ENCODE assay signal across 17 mouse cellular contexts in the genomic region with DNA sequence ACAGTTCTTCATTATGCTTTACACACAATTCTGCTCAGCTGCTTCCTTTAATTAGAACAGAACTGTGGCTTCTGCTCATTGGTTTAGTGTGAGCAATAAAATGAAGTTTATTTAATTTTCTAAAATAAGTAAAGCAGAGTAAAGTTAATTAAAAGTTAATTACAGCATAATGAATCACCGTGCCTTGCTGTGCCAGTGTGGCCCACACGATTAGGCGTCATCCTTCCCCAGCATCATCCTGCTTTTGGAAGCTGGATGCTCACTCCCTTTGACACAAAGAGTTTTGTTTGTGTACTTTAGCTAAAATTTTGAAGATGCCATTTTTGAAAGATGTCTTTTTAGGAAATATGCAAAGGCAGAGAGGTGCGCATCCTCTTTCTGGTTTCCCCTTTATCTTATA.
"Had no signal": no experiment of that assay in that cellular context is flagged by ENCODE, and none has a peak within 500 bp of the region (broad histone marks: within the 10 kb centered on the region; RNA-seq: fewer than 3 reads in every experiment).

No protein-coding gene starts in this region.

- H3K36me3 ChIP-seq: limb, embryonic 12.5 days; limb, embryonic 15.5 days; midbrain, embryonic 15.5 days had no signal

- H3K4me3 ChIP-seq: limb, embryonic 12.5 days; limb, embryonic 15.5 days; midbrain, embryonic 15.5 days; myocyte had no signal

- H3K9ac ChIP-seq: limb, embryonic 12.5 days; limb, embryonic 15.5 days; liver, embryonic 14.5 days; liver, postnatal 0 days; lung, embryonic 14.5 days; midbrain, embryonic 15.5 days had no signal

- DNase-seq: kidney, adult 11 months; kidney, adult 9 months; kidney, postnatal 14 days; kidney, postnatal 4 days; left cerebral cortex, postnatal 4 days; liver, postnatal 0 days; thymus, adult 18-20 months; thymus, postnatal 36 days had no signal

- ATAC-seq: liver, postnatal 0 days; lung, postnatal 0 days; midbrain, embryonic 15.5 days had no signal

- H3K27ac ChIP-seq: limb, embryonic 12.5 days; limb, embryonic 15.5 days; liver, embryonic 14.5 days; macrophage; midbrain, embryonic 15.5 days had no signal

- H3K27me3 ChIP-seq: limb, embryonic 12.5 days; limb, embryonic 15.5 days; midbrain, embryonic 15.5 days had no signal

- H3K4me2 ChIP-seq: limb, embryonic 12.5 days; limb, embryonic 15.5 days; liver, embryonic 11.5 days; lung, embryonic 14.5 days; midbrain, embryonic 15.5 days had no signal

- H3K9me3 ChIP-seq: limb, embryonic 12.5 days; limb, embryonic 15.5 days; midbrain, embryonic 15.5 days had no signal

- H3K4me1 ChIP-seq: limb, embryonic 12.5 days; limb, embryonic 15.5 days; midbrain, embryonic 15.5 days had no signal
